Mouse (Mus musculus): Measurements from ENCODE around the gene Senp6. TPM values are rescaled to one million over a fixed set of nuclear protein-coding genes. Genes with fewer than 3 reads are reported as not detected.

Senp6 gene
- polyA plus RNA-seq, 1 experiment, result 44.6 TPM

DNA sequence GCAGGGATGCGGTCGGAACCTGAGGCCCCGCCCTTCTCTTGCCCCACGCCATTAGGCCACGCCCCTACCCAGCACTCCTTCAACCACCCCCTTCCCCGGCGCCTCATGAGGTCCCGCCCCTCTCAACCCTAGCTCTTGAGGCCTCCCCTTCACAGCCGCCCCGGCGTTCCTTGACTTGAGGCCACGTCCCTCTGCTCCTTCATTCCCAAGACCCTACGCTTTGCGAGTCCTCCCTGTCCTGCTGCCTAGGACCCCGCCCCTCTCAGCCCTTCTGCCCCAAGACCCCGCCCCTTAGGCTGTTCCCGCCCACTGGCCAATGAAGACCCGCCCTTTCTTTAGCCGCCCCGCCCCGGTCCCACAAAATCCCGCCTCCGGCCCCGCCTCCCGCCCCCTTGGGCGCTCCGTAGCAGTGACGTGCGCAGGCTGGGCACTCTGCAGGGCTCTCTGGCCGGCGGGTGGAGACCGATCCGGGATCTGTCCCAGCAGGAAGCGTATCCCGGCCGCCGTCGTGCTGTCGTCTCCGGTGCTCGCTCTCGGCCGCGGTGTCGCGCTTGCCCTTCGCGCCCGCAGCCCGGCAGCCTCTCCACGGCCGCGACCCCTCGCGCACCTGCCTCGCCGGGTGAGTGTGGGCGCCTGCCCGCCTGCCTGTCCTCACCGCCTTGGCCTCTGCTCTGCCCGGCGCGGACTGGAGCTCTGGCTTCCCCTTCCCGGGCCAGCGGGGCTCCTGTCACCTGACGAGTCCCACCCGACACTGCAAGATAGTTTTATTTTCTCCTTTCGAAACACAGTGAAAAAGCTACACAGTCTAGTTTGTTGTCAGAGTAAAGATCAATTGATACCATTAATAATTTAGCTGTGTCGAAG is 98.1 kb downstream of the Senp6 start, which contains the start of gene Myo6:
Myo6 (plus strand) TSS at position 421 of the 864 bp plus-strand sequence.
- H3K4me3 ChIP-seq (replicated peaks; ENCODE audit: insufficient read depth, low read depth, low read length), result peak within 1 kb of the TSS; percentile 73
- H3K27me3 ChIP-seq (ENCODE audit: control insufficient read depth, insufficient read depth, low read length), result no peaks in the 10 kb centered on the region
- TF ChIP-seq POLR2A (IDR thresholded peaks at IDR 0.05; ENCODE audit: borderline replicate concordance, insufficient read depth, low read length) (peak; percentile 84; the same call in 1 of the 2 replicates), CTCF (IDR thresholded peaks at IDR 0.05; ENCODE audit: borderline replicate concordance, insufficient read depth, low read depth, low read length) (no peak)
- H3K27ac ChIP-seq (ENCODE audit: insufficient read depth, low read length), result peak within 1 kb of the TSS; percentile 73
- no peaks in the 10 kb centered on the region for H3K4me1 ChIP-seq (ENCODE audit: control insufficient read depth, insufficient read depth, low read length)
- under 1% methylated on average over 69 of the region's 69 CpGs for WGBS
- DNase-seq, result peak; percentile 95 to 97

GRCm38 (mm10) chr9:80165690-80166089 is 99.0 kb downstream of the Senp6 start:
- Histone ChIP-seq H3K4me3 (replicated peaks; ENCODE audit: insufficient read depth, low read depth, low read length) (peak overlapping the region; percentile 73), H3K4me1 (ENCODE audit: control insufficient read depth, insufficient read depth, low read length) (no peaks in the 10 kb centered on the region), H3K27me3 (ENCODE audit: control insufficient read depth, insufficient read depth, low read length) (no peaks in the 10 kb centered on the region), H3K27ac (ENCODE audit: insufficient read depth, low read length) (no peak overlapping the region)
- DNase-seq, result peak in 1 of 2 experiments; percentile 15
- WGBS, result 11% methylated on average over 9 of the region's 9 CpGs
- TF ChIP-seq CTCF (IDR thresholded peaks at IDR 0.05; ENCODE audit: borderline replicate concordance, insufficient read depth, low read depth, low read length) (no peak), POLR2A (IDR thresholded peaks at IDR 0.05; ENCODE audit: borderline replicate concordance, insufficient read depth, low read length) (no peak)

- Histone ChIP-seq H3K4me3 (replicated peaks; ENCODE audit: insufficient read depth, low read depth, low read length) (peak overlapping the region; percentile 8), H3K4me1 (ENCODE audit: control insufficient read depth, insufficient read depth, low read length) (no peaks in the 10 kb centered on the region), H3K27ac (ENCODE audit: insufficient read depth, low read length) (no peak overlapping the region), H3K27me3 (ENCODE audit: control insufficient read depth, insufficient read depth, low read length) (no peaks in the 10 kb centered on the region)
- no peak for DNase-seq
- WGBS, result 80% methylated on average over 6 of the region's 6 CpGs
- no peak for TF ChIP-seq CTCF (IDR thresholded peaks at IDR 0.05; ENCODE audit: borderline replicate concordance, insufficient read depth, low read depth, low read length)
- no peak for TF ChIP-seq POLR2A (IDR thresholded peaks at IDR 0.05; ENCODE audit: borderline replicate concordance, insufficient read depth, low read length)
Measured at GRCm38 (mm10) chr9:80166425-80166824, 99.7 kb downstream of the Senp6 start.

GRCm38 (mm10) chr9:80167089-80167488 is 100.4 kb downstream of the Senp6 start:
- 68% methylated on average over 4 of the region's 4 CpGs for WGBS
- Histone ChIP-seq H3K27ac (ENCODE audit: insufficient read depth, low read length) (no peak overlapping the region), H3K4me3 (replicated peaks; ENCODE audit: insufficient read depth, low read depth, low read length) (no peak overlapping the region), H3K27me3 (ENCODE audit: control insufficient read depth, insufficient read depth, low read length) (no peaks in the 10 kb centered on the region), H3K4me1 (ENCODE audit: control insufficient read depth, insufficient read depth, low read length) (no peaks in the 10 kb centered on the region)
- no peak for TF ChIP-seq POLR2A (IDR thresholded peaks at IDR 0.05; ENCODE audit: borderline replicate concordance, insufficient read depth, low read length)
- TF ChIP-seq CTCF (IDR thresholded peaks at IDR 0.05; ENCODE audit: borderline replicate concordance, insufficient read depth, low read depth, low read length), result no peak
- no peak for DNase-seq

DNA sequence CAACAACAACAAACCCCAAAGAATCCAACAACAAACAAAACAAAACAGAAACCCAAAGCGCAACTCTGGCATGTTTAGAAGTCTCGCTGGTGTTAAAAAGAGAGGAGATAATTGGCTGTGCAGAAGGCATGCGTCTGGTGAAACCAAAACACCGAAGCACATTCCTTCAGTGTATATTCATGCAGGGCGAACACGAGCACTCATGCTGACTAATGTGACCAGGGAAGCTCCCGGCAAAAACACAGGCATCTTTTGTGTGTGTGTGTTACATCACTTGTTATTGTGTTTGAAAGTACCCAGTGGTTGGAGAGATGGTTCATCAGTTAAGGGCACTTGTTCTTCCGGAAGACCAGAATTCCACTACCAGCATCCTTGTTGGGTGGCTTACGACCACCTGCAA is 102.8 kb downstream of the Senp6 start:
- Histone ChIP-seq H3K27ac (ENCODE audit: insufficient read depth, low read length) (no peak overlapping the region), H3K4me1 (ENCODE audit: control insufficient read depth, insufficient read depth, low read length) (peaks cover 6% of the 10 kb centered on the region; the same call in 1 of the 2 replicates), H3K27me3 (ENCODE audit: control insufficient read depth, insufficient read depth, low read length) (no peaks in the 10 kb centered on the region), H3K4me3 (replicated peaks; ENCODE audit: insufficient read depth, low read depth, low read length) (no peak overlapping the region)
- 84% methylated on average over 9 of the region's 9 CpGs for WGBS
- TF ChIP-seq POLR2A (IDR thresholded peaks at IDR 0.05; ENCODE audit: borderline replicate concordance, insufficient read depth, low read length) (no peak), CTCF (IDR thresholded peaks at IDR 0.05; ENCODE audit: borderline replicate concordance, insufficient read depth, low read depth, low read length) (no peak)
- no peak for DNase-seq

- Histone ChIP-seq H3K4me1 (ENCODE audit: control insufficient read depth, insufficient read depth, low read length) (peaks cover 6% of the 10 kb centered on the region; the same call in 1 of the 2 replicates), H3K27ac (ENCODE audit: insufficient read depth, low read length) (no peak overlapping the region), H3K27me3 (ENCODE audit: control insufficient read depth, insufficient read depth, low read length) (no peaks in the 10 kb centered on the region), H3K4me3 (replicated peaks; ENCODE audit: insufficient read depth, low read depth, low read length) (no peak overlapping the region)
- TF ChIP-seq POLR2A (IDR thresholded peaks at IDR 0.05; ENCODE audit: borderline replicate concordance, insufficient read depth, low read length) (no peak), CTCF (IDR thresholded peaks at IDR 0.05; ENCODE audit: borderline replicate concordance, insufficient read depth, low read depth, low read length) (no peak)
- no peak for DNase-seq
Measured at GRCm38 (mm10) chr9:80171241-80171640, 104.5 kb downstream of the Senp6 start.

GRCm38 (mm10) chr9:80172396-80173222 is 105.9 kb downstream of the Senp6 start:
- H3K4me1 ChIP-seq (ENCODE audit: control insufficient read depth, insufficient read depth, low read length), result peaks cover 6% of the 10 kb centered on the region; the same call in 1 of the 2 replicates
- 89% methylated on average over 8 of the region's 8 CpGs for WGBS
- no peak for DNase-seq
- H3K27ac ChIP-seq (ENCODE audit: insufficient read depth, low read length), result no peak overlapping the region
- TF ChIP-seq POLR2A (IDR thresholded peaks at IDR 0.05; ENCODE audit: borderline replicate concordance, insufficient read depth, low read length), result no peak
- TF ChIP-seq CTCF (IDR thresholded peaks at IDR 0.05; ENCODE audit: borderline replicate concordance, insufficient read depth, low read depth, low read length), result no peak
- no peaks in the 10 kb centered on the region for H3K27me3 ChIP-seq (ENCODE audit: control insufficient read depth, insufficient read depth, low read length)
- H3K4me3 ChIP-seq (replicated peaks; ENCODE audit: insufficient read depth, low read depth, low read length), result no peak overlapping the region

Measured in cerebellum, adult 2 months (tissue).